Mouse (Mus musculus) heart, postnatal 0 days (tissue): ENCODE data around the gene Hspa4.
"Not testable (repeated sequence)": the region's sequence is repeated elsewhere in the genome, so short reads cannot be mapped to it uniquely, and the experiment has no call there.

Source experiments
- CTCF ChIP-seq: IDR thresholded peaks from 2 replicates; pipeline ENCODE4 v1.5.1; 2016; ENCODE audit warnings: antibody characterized with exemption, control low read depth, low read depth
- EP300 ChIP-seq: IDR thresholded peaks from 2 replicates; pipeline ENCODE4 v1.6.1; 2016; ENCODE audit warnings: antibody characterized with exemption, low read depth

- TF ChIP-seq CTCF, EP300: not testable (repeated sequence)
Observed at GRCm38 (mm10) chr11:53290187-53290586, 10.1 kb downstream of the Hspa4 start.
